Mouse (Mus musculus) megakaryocyte, embryonic 14.5 days (primary cell): ENCODE data around the gene Ceacam15.

Source experiments
- FLI1 ChIP-seq: IDR thresholded peaks from 2 replicates; pipeline ENCODE4 v1.6.1; 2012; ENCODE audit warnings: low read length, inconsistent platforms, mixed read lengths
- GATA1 ChIP-seq: IDR thresholded peaks from 3 replicates; pipeline ENCODE4 v1.6.1; 2012; ENCODE audit warnings: mixed read lengths, low read length, inconsistent platforms, borderline replicate concordance

DNA sequence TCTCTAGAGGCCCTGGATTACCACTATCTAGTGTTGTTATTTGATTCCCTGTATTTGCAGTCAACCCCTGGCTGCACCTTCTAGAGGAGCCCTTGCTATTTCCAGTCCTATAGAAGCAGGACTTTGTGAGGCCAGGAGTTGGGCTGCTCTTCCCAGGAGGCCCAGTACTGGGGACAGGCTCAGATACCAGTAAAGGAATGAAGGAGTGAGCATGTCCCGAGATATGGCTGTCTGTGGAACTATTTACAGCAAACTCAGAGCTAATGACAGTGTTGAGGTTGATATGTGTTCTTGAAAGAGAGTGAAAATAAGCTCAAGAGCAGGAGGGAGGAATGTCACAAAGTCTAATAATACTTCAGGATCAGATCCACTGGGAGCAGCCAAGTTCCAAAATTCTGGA lies 1.7 kb downstream of the Ceacam15 start:
- TF ChIP-seq GATA1 (no peak), FLI1 (no peak)
